Mouse (Mus musculus): ENCODE measurements around the gene Tbx5. TPM values are rescaled to one million over a fixed set of nuclear protein-coding genes. Genes with fewer than 3 reads are reported as not detected.

The Tbx5 gene
- polyA plus RNA-seq, 1 experiment from 2014 or later, result 58.7 TPM

Other genes with a start within 250 kb of the Tbx5 start
- 53.4 and 65.3 TPM in 2 replicates for gene Tbx3, start 162.0 kb upstream of the Tbx5 start, polyA plus RNA-seq (2015; fragmentation: Nextera tagmentation; extraction: Ambion mirVana)

Data from lung, embryonic 16.5 days (tissue).